Mouse (Mus musculus): Measurements from ENCODE around the gene Mdm1. TPM values are rescaled to one million over a fixed set of nuclear protein-coding genes. Genes with fewer than 3 reads are reported as not detected.
"Not testable (repeated sequence)": the region's sequence is repeated elsewhere in the genome, so short reads cannot be mapped to it uniquely, and the experiment has no call there.

Gene Mdm1
- total RNA-seq, 2 experiments from 2014 or later = 4.3 to 6.1 TPM

- no peak for DNase-seq
- intact Hi-C loops (cut with DNase I) = no loop called here
These were observed 37.1 kb downstream of the Mdm1 start for GRCm38 (mm10) chr10:118178735-118179151.

- DNase-seq = no peak
- intact Hi-C loops (cut with DNase I) = no loop called here
These were observed 37.7 kb downstream of the Mdm1 start for GRCm38 (mm10) chr10:118179265-118179664.

- intact Hi-C loops (cut with DNase I); DNase-seq: not testable (repeated sequence)
These were observed 53.5 kb downstream of the Mdm1 start for GRCm38 (mm10) chr10:118195150-118195549.

- intact Hi-C loops (cut with DNase I) = no loop called here
These were observed 63.0 kb downstream of the Mdm1 start, which contains the start of gene Il22 for GRCm38 (mm10) chr10:118204642-118205041. Gene Il22, plus strand, starts transcription at chr10:118204942.

GRCm38 (mm10) chr10:118215719-118216393 is 74.2 kb downstream of the Mdm1 start:
- DNase-seq; intact Hi-C loops (cut with DNase I): not testable (repeated sequence)

More at GRCm38 (mm10) chr10:118204642-118205041, 63.0 kb downstream of the Mdm1 start, which contains the start of gene Il22:
- no peak for DNase-seq

Other genes starting within 250 kb of the Mdm1 start
- gene Il22, start 63.1 kb downstream of the Mdm1 start, total RNA-seq (2021) = not detected
- gene Gm32717, start 99.0 kb downstream of the Mdm1 start, total RNA-seq (2021) = under 1 TPM; 0.31 to 0.49 TPM
- under 1 TPM; 0.31 to 0.49 TPM for gene Gm32802, start 116.9 kb downstream of the Mdm1 start, total RNA-seq (2021)
- not detected for gene Iltifb, start 153.2 kb downstream of the Mdm1 start, total RNA-seq (2021)
- not detected for gene Gm9040, start 185.2 kb downstream of the Mdm1 start, total RNA-seq (2021)
- not detected for gene Gm9044, start 190.6 kb downstream of the Mdm1 start, total RNA-seq (2021)
- gene Gm9045, start 196.0 kb downstream of the Mdm1 start, total RNA-seq (2021) = not detected
- gene Gm9046, start 201.4 kb downstream of the Mdm1 start, total RNA-seq (2021) = not detected
- gene Gm9048, start 206.9 kb downstream of the Mdm1 start, total RNA-seq (2021) = not detected
- not detected for gene Gm9049, start 212.3 kb downstream of the Mdm1 start, total RNA-seq (2021)